Mouse (Mus musculus) kidney, postnatal 0 days (tissue): Measurements from ENCODE around the gene Armcx1. TPM values are rescaled to one million over a fixed set of nuclear protein-coding genes. Genes with fewer than 3 reads are reported as not detected.
"Not testable (repeated sequence)": the region's sequence is repeated elsewhere in the genome, so short reads cannot be mapped to it uniquely, and the experiment has no call there.

Experiments
- ATAC-seq: fragments of 200-750 bp; cut with Nextera tagmentation; replicated peaks from 2 replicates; pipeline ENCODE4 v1.8.0; 2017; ENCODE audit warnings: low read depth, moderate number of reproducible peaks, moderate TSS enrichment, moderate library complexity; ENCODE audit not compliant: low FRiP score
- DNase-seq: peaks from one replicate; pipeline ENCODE4 v3.0.0-alpha.2; 2016; ENCODE audit warnings: low spot score
- H3K27ac ChIP-seq: fragments of 300-500 bp; sonication (generic); 2 replicates; pipeline ENCODE4 v1.5.1; 2014; ENCODE audit warnings: mild to moderate bottlenecking
- H3K27me3 ChIP-seq: fragments of 300-500 bp; sonication (generic); 2 replicates; pipeline ENCODE4 v1.6.1; 2014; ENCODE audit warnings: low read length, mixed read lengths; ENCODE audit not compliant: insufficient read depth
- H3K36me3 ChIP-seq: fragments of 300-500 bp; sonication (generic); 2 replicates; pipeline ENCODE4 v1.6.1; 2014; ENCODE audit warnings: low read length, mixed read lengths; ENCODE audit not compliant: insufficient read depth
- H3K4me1 ChIP-seq: fragments of 300-500 bp; sonication (generic); replicated peaks from 2 replicates; pipeline ENCODE4 v1.6.1; 2014; ENCODE audit warnings: antibody characterized with exemption, low read length, mixed read lengths; ENCODE audit not compliant: insufficient read depth
- H3K4me2 ChIP-seq: fragments of 300-500 bp; sonication (generic); 2 replicates; pipeline ENCODE4 v1.6.1; 2014; ENCODE audit warnings: mild to moderate bottlenecking, low read length, moderate library complexity, mixed read lengths
- H3K4me3 ChIP-seq: fragments of 300-500 bp; sonication (generic); replicated peaks from 2 replicates; pipeline ENCODE4 v1.5.1; 2014; ENCODE audit warnings: low read depth, low read length
- H3K9ac ChIP-seq: fragments of 300-500 bp; sonication (generic); 2 replicates; pipeline ENCODE4 v1.6.1; 2014; ENCODE audit warnings: low read depth, low read length
- H3K9me3 ChIP-seq: fragments of 300-500 bp; sonication (generic); replicated peaks from 2 replicates; pipeline ENCODE4 v1.6.1; 2016; ENCODE audit warnings: low read length, inconsistent platforms, mixed read lengths
- CTCF ChIP-seq: IDR thresholded peaks from 2 replicates; pipeline ENCODE4 v1.5.1; 2016; ENCODE audit warnings: antibody characterized with exemption, low read depth, mild to moderate bottlenecking, moderate library complexity
- WGBS: fragments of 180-500 bp; shearing (Covaris S2); extraction: QIAGEN DNeasy Blood & Tissue Kit; methylation state at CpG from one replicate; pipeline ENCODE4 v1.1.7; 2014; 5-methylcytosine and 5-hydroxymethylcytosine counted together
- microRNA-seq: library from miRNA; unstranded; fragments of <30 nt; microRNA quantifications from one replicate; pipeline ENCODE4, GENCODE M21; 2016
- polyA plus RNA-seq: library from polyadenylated mRNA; unstranded; fragments of >200 nt; fragmentation: Nextera tagmentation; extraction: Ambion mirVana; gene quantifications from 2 replicates; pipeline ENCODE4 v1.2.1, GENCODE M21; 2015

Gene Armcx1
- polyA plus RNA-seq, 1 experiment from 2014 or later = 34.7 TPM

GRCm38 (mm10) chrX:134756434-134757292 is 38.9 kb downstream of the Armcx1 start, which contains the start of gene Armcx3:
Gene Armcx3, plus strand, starts transcription at chrX:134756595.
- no peaks in the 10 kb centered on the region for H3K27me3 ChIP-seq
- TF ChIP-seq CTCF = no peak
- H3K4me2 ChIP-seq = peak within 1 kb of the TSS; percentile 54
- H3K4me1 ChIP-seq = no peaks in the 10 kb centered on the region
- DNase-seq (peak; percentile 81), ATAC-seq (peak; percentile 93)
- H3K9me3 ChIP-seq = no peaks in the 10 kb centered on the region
- 32% methylated on average over 46 of the region's 46 CpGs for WGBS
- peak within 1 kb of the TSS; percentile 65 for H3K9ac ChIP-seq
- H3K36me3 ChIP-seq = no peaks in the 10 kb centered on the region
- H3K4me3 ChIP-seq = peak within 1 kb of the TSS; percentile 62
- peak within 1 kb of the TSS; percentile 80 for H3K27ac ChIP-seq

- Histone ChIP-seq H3K9ac (peak overlapping the region; percentile 65), H3K27ac (peak overlapping the region; percentile 80), H3K27me3 (no peaks in the 10 kb centered on the region), H3K9me3 (no peaks in the 10 kb centered on the region), H3K36me3 (no peaks in the 10 kb centered on the region), H3K4me3 (peak overlapping the region; percentile 62), H3K4me1 (no peaks in the 10 kb centered on the region), H3K4me2 (peak overlapping the region; percentile 54)
- ATAC-seq = no peak; the same call in 1 of the 2 replicates
- WGBS = 33% methylated on average over 13 of the region's 13 CpGs
- DNase-seq = peak; percentile 3
- TF ChIP-seq CTCF = no peak
These were observed 39.7 kb downstream of the Armcx1 start for GRCm38 (mm10) chrX:134757293-134757995.

- not testable (repeated sequence) for H3K4me1 ChIP-seq, H3K27ac ChIP-seq, DNase-seq, H3K9me3 ChIP-seq, H3K4me2 ChIP-seq, H3K9ac ChIP-seq, H3K36me3 ChIP-seq, H3K27me3 ChIP-seq, H3K4me3 ChIP-seq
- ATAC-seq = 0 out of 2 replicates have a peak, but pooled peaks have one; percentile 59
- 36% methylated on average over 4 of the region's 4 CpGs for WGBS
These were observed 45.9 kb downstream of the Armcx1 start for GRCm38 (mm10) chrX:134763428-134764198.

Small RNA genes lying within 50 kb of the gene (microRNA-seq; reads per million reads assigned to microRNA genes)
- gene Mir7093 = not detected

Other genes starting within 250 kb of the Armcx1 start
- gene Taf7l, start 241.5 kb upstream of the Armcx1 start, polyA plus RNA-seq = not detected in 2 replicates
- 99.1 and 106 TPM in 2 replicates for gene Timm8a1, start 176.1 kb upstream of the Armcx1 start, polyA plus RNA-seq
- gene Btk, start 134.4 kb upstream of the Armcx1 start, polyA plus RNA-seq = 0.47 and 0.79 TPM in 2 replicates
- 527 and 613 TPM in 2 replicates for gene Rpl36a, start 132.3 kb upstream of the Armcx1 start, polyA plus RNA-seq
- 4.8 and 5.2 TPM in 2 replicates for gene Gla, start 116.8 kb upstream of the Armcx1 start, polyA plus RNA-seq
- gene Hnrnph2, start 116.8 kb upstream of the Armcx1 start, polyA plus RNA-seq = 125 and 131 TPM in 2 replicates
- 3.4 and 3.5 TPM in 2 replicates for gene Armcx4, start 31.4 kb upstream of the Armcx1 start, polyA plus RNA-seq
- 15.2 and 15.8 TPM in 2 replicates for gene Armcx6, start 33.5 kb downstream of the Armcx1 start, polyA plus RNA-seq
- gene Armcx3, start 38.6 kb downstream of the Armcx1 start, polyA plus RNA-seq = 48.9 and 53.4 TPM in 2 replicates
- gene Armcx2, start 91.3 kb downstream of the Armcx1 start, polyA plus RNA-seq = 43.2 and 47.5 TPM in 2 replicates
- gene Nxf2, start 246.8 kb downstream of the Armcx1 start, polyA plus RNA-seq = 0.25 and 0.33 TPM in 2 replicates